Comparison of ENCODE assay signal across 7 mouse cellular contexts in genomic region chr7:99015419-99015818, GRCm38 (mm10).
DNase-seq lines count a peak whose midpoint lies in the region; ATAC-seq and TF ChIP-seq lines count a peak whose summit lies in the region.

No protein-coding gene starts in this region.

- 32% methylated on average over 17 of the region's 17 CpGs for WGBS in limb, embryonic 13.5 days
- 48% methylated on average over 17 of the region's 17 CpGs for WGBS in stomach, embryonic 16.5 days

- ATAC-seq in limb, embryonic 13.5 days (ENCODE audit: low FRiP score, low read depth) = peak; percentile 73
- ATAC-seq in stomach, embryonic 16.5 days (ENCODE audit: insufficient read depth, low FRiP score) = peak; percentile 74

- H3K27me3 ChIP-seq in ES-Bruce4 (ENCODE audit: control insufficient read depth, insufficient read depth, low read length, poor library complexity, severe bottlenecking) = no peaks in the 10 kb centered on the region
- H3K27me3 ChIP-seq in limb, embryonic 13.5 days = no peaks in the 10 kb centered on the region
- H3K27me3 ChIP-seq in stomach, embryonic 16.5 days (ENCODE audit: control insufficient read depth, insufficient read depth, low read length) = no peaks in the 10 kb centered on the region

- TF ChIP-seq POLR2A in ES-Bruce4 (IDR thresholded peaks at IDR 0.05; ENCODE audit: insufficient read depth, low read length) = no peak

- H3K36me3 ChIP-seq in ES-Bruce4 (ENCODE audit: control insufficient read depth, insufficient read depth, low read length, poor library complexity, severe bottlenecking) (no peaks in the 10 kb centered on the region), ES-E14 (ENCODE audit: control insufficient read depth, insufficient read depth, low read length, poor library complexity, severe bottlenecking) (no peaks in the 10 kb centered on the region)
- H3K36me3 ChIP-seq in limb, embryonic 13.5 days = no peaks in the 10 kb centered on the region
- no peaks in the 10 kb centered on the region for H3K36me3 ChIP-seq in stomach, embryonic 16.5 days (ENCODE audit: control insufficient read depth, insufficient read depth, low read length)

- DNase-seq in ES-E14 (ENCODE audit: low read depth, low spot score) = peak; percentile 27
- peak; percentile 9 to 15 for DNase-seq in kidney, adult 8-10 months
- DNase-seq in adrenal gland, postnatal 10 days = no peak
- DNase-seq in gastrocnemius, postnatal 36 days = no peak

- H3K27ac ChIP-seq in ES-Bruce4 (ENCODE audit: insufficient read depth, low read length) (no peak overlapping the region), ES-E14 (ENCODE audit: insufficient read depth, low read depth, low read length, poor library complexity, severe bottlenecking) (no peak overlapping the region)
- H3K27ac ChIP-seq in limb, embryonic 13.5 days = no peak overlapping the region; the same call in 1 of the 2 replicates
- H3K27ac ChIP-seq in stomach, embryonic 16.5 days (ENCODE audit: low read length) = peak overlapping the region; percentile 26; the same call in 1 of the 2 replicates

- intact Hi-C loops in gastrocnemius, postnatal 36 days (cut with DNase I) = no loop called here

- H3K4me3 ChIP-seq in ES-Bruce4 (ENCODE audit: low read depth, low read length) (peak overlapping the region; percentile 5; the same call in 1 of the 2 replicates), ES-E14 (ENCODE audit: insufficient read depth in 1 of 2, low read depth in 1 of 2, low read length in 2 of 2, poor library complexity in 1 of 2, severe bottlenecking in 1 of 2) (0 out of 4 replicates have a peak overlapping the region, but pooled peaks have one; percentile 17 to 25)
- H3K4me3 ChIP-seq in limb, embryonic 13.5 days = no peak overlapping the region
- H3K4me3 ChIP-seq in stomach, embryonic 16.5 days (replicated peaks; ENCODE audit: low read length) = no peak overlapping the region

- TF ChIP-seq CTCF in ES-Bruce4 (IDR thresholded peaks at IDR 0.05; ENCODE audit: low read depth, low read length) = no peak

- TF ChIP-seq EP300 in ES-Bruce4 (IDR thresholded peaks at IDR 0.05; ENCODE audit: insufficient read depth, low read depth, low read length) = no peak

- no peaks in the 10 kb centered on the region for H3K4me1 ChIP-seq in ES-Bruce4 (ENCODE audit: control insufficient read depth, insufficient read depth, low read length)
- peaks cover 0 to 1% of the 10 kb centered on the region in 2 experiments; a peak in 2 of 4 replicates for H3K4me1 ChIP-seq in ES-E14 (ENCODE audit: control insufficient read depth in 2 of 2, insufficient read depth in 2 of 2, low read length in 2 of 2, poor library complexity in 1 of 2)
- H3K4me1 ChIP-seq in limb, embryonic 13.5 days = peaks cover 20% of the 10 kb centered on the region
- peaks cover 30% of the 10 kb centered on the region for H3K4me1 ChIP-seq in stomach, embryonic 16.5 days (ENCODE audit: control insufficient read depth, insufficient read depth, low read length)

- H3K9me3 ChIP-seq in ES-Bruce4 (replicated peaks; ENCODE audit: control insufficient read depth, insufficient read depth, low read length, poor library complexity, severe bottlenecking) (no peaks in the 10 kb centered on the region), ES-E14 (ENCODE audit: control insufficient read depth, insufficient read depth, low read depth, low read length) (no peaks in the 10 kb centered on the region)
- H3K9me3 ChIP-seq in limb, embryonic 13.5 days = no peaks in the 10 kb centered on the region
- no peaks in the 10 kb centered on the region for H3K9me3 ChIP-seq in stomach, embryonic 16.5 days (replicated peaks; ENCODE audit: control insufficient read depth, low read length)

- H3K4me2 ChIP-seq in limb, embryonic 13.5 days (replicated peaks) = peak overlapping the region; percentile 33
- H3K4me2 ChIP-seq in stomach, embryonic 16.5 days (ENCODE audit: low read depth, low read length) = peak overlapping the region; percentile 11; the same call in 1 of the 2 replicates

- H3K9ac ChIP-seq in ES-Bruce4 (ENCODE audit: low read depth, poor library complexity, severe bottlenecking) (no peak overlapping the region), ES-E14 (ENCODE audit: insufficient read depth, low read depth, low read length, poor library complexity, severe bottlenecking) (peak overlapping the region; percentile 40; the same call in 1 of the 2 replicates)
- H3K9ac ChIP-seq in limb, embryonic 13.5 days = no peak overlapping the region
- H3K9ac ChIP-seq in stomach, embryonic 16.5 days (ENCODE audit: low read length) = no peak overlapping the region

- in situ Hi-C loops in ES-E14 (cut with MboI; ENCODE audit: low sequenced_read_pairs in 2 of 2, unreplicated experiment in 2 of 2) = no loop called here

TF ChIP-seq in ES-E14, 5 proteins besides CTCF, POLR2A, EP300 and RAD21:
- no peak for TF ChIP-seq MAFK (IDR thresholded peaks at IDR 0.05; ENCODE audit: insufficient read depth, low read depth, low read length)
- TF ChIP-seq CHD2 (IDR thresholded peaks at IDR 0.05; ENCODE audit: low read depth, low read length) = no peak
- no peak for TF ChIP-seq HCFC1 (IDR thresholded peaks at IDR 0.05; ENCODE audit: borderline replicate concordance, insufficient read depth, low read length)
- TF ChIP-seq ZNF384 (IDR thresholded peaks at IDR 0.05; ENCODE audit: low read depth, low read length) = no peak
- no peak for TF ChIP-seq ZC3H11A (IDR thresholded peaks at IDR 0.05; ENCODE audit: borderline replicate concordance, low read depth, low read length)
TF ChIP-seq in ES-E14: peak in this region for 0.

Comparison
In these comparisons a context has a peak if more than half of its experiments do, and no peak if none do; other contexts are left out.
1. H3K4me3 ChIP-seq: peak in ES-Bruce4 (single experiment) and ES-E14 (2 of 2); none in limb, embryonic 13.5 days (single experiment) and stomach, embryonic 16.5 days (single experiment).
2. DNase-seq: peak in ES-E14 (single experiment) and kidney, adult 8-10 months (2 of 2); none in adrenal gland, postnatal 10 days (single experiment) and gastrocnemius, postnatal 36 days (0 of 2).